Mouse (Mus musculus): ENCODE data around the gene Cd81. TPM values are rescaled to one million over a fixed set of nuclear protein-coding genes. Genes with fewer than 3 reads are reported as not detected.

The Cd81 gene
- 257 and 341 TPM in 2 replicates for total RNA-seq (2017)

DNA sequence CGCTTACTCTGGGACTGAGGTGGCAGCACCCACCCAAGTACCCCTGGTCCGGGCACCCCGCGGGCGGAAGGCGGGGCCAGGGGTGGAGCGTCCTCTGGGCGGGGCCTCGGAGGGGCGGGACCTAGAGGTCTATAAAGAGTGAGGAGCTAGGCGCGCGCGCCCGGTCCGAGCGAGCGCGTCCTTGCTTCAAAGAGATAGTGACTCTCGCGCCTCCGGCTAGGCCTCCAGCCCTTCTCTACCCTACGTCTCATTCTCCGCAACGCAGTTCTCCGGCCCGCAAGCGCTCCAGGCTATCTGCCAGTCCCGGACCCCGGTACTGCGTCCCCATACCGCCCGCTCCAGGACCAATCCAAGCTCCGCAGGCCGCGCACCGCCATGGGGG is at the start of gene Cd81:
Cd81 (plus strand) TSS at position 114 of the 382 bp plus-strand sequence.
- ATAC-seq (replicated peaks in 1 of 2; ENCODE audit: insufficient read depth in 1 of 2, low FRiP score in 2 of 2, low TSS enrichment in 1 of 2, low read depth in 1 of 2, poor library complexity in 2 of 2, severe bottlenecking in 2 of 2) = peak; percentile 63 to 65

- peak; percentile 52 to 61 for ATAC-seq (replicated peaks in 1 of 2; ENCODE audit: insufficient read depth in 1 of 2, low FRiP score in 2 of 2, low TSS enrichment in 1 of 2, low read depth in 1 of 2, poor library complexity in 2 of 2, severe bottlenecking in 2 of 2)
Observed at GRCm38 (mm10) chr7:143004727-143005343, 47.7 kb upstream of the Cd81 start, which contains the start of gene Tspan32. Tspan32 (plus strand) TSS chr7:143005046.

DNA sequence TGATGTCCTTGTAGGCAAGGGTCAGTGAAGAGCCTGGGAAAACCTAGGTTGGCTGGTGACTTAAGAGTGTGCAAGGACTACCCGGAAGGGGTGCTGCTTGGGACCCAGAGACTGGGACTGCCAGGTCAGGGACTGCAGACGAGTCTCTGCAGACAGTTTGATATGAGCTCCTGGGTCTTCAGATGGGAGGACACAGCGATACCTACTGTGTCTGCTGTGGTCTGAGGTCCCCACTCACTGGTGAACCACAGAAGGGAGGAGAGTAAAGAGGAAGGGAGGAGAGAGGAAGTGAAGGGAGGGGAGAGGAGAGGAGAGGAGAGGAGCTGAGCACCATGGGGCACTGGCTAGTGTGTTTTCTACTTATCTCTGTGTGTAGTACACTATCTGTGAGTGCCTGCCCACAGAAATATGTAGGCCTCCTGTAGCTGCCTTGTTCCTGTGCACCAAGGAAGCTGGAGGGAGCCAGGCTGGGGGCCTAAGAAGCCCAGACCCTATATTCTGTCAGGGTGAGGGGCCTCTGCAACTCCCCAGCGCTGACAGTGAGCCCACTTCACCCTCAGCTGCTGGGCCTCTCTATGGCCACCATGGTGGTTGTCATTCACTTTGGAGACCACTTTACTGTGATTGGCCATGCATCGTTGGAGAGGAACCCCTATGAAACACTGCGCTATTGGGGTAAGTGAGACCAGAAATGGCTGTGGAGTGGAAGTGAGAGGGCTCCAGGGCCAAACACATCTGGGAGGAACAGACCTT is 47.0 kb upstream of the Cd81 start:
- peak; percentile 19 to 26 for ATAC-seq (replicated peaks in 1 of 2; ENCODE audit: insufficient read depth in 1 of 2, low FRiP score in 2 of 2, low TSS enrichment in 1 of 2, low read depth in 1 of 2, poor library complexity in 2 of 2, severe bottlenecking in 2 of 2)

GRCm38 (mm10) chr7:143006097-143006755 is 46.3 kb upstream of the Cd81 start:
- no peak for ATAC-seq (replicated peaks in 1 of 2; ENCODE audit: insufficient read depth in 1 of 2, low FRiP score in 2 of 2, low TSS enrichment in 1 of 2, low read depth in 1 of 2, poor library complexity in 2 of 2, severe bottlenecking in 2 of 2)

DNA sequence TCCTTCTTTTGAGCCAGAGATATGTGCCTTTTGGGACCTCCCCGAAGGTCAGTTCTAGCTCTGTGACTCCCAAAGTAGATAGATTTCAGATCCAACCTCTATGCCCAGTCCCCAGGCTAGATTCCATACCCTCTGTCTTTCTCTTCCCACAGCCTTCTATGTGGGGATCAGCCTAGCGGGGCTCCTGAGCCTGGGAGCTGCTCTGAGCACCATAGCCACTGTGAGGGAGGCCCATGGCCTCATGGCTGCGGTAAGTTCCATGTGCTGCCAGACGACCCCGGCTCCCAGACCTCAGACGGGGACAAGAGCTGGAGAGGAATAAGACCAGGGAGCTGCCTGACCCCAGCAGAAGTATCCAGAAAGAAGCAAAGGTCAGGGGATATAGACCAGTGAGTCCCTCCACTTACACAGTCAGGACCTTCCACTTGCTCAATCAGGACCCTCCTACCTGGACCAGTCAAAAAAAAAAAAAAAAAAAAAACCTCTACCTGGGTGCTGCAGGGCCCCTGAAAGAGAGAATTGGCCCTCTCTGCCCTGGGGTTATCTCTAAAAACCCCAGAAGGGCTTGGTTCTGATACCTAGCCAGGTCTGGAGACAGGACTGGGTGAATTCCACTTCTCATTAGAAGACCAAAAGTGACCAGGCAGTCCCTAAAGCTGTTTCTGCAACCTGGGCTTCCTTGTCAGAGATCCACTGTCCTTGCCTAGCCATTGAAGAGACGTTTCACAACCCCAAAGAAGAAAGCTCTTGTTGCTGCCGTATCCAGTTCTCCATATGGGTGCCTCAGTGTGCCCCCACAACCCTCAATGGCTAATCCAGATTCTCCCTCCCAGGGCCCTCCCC is 45.6 kb upstream of the Cd81 start:
- no peak for ATAC-seq (replicated peaks in 1 of 2; ENCODE audit: insufficient read depth in 1 of 2, low FRiP score in 2 of 2, low TSS enrichment in 1 of 2, low read depth in 1 of 2, poor library complexity in 2 of 2, severe bottlenecking in 2 of 2)

DNA sequence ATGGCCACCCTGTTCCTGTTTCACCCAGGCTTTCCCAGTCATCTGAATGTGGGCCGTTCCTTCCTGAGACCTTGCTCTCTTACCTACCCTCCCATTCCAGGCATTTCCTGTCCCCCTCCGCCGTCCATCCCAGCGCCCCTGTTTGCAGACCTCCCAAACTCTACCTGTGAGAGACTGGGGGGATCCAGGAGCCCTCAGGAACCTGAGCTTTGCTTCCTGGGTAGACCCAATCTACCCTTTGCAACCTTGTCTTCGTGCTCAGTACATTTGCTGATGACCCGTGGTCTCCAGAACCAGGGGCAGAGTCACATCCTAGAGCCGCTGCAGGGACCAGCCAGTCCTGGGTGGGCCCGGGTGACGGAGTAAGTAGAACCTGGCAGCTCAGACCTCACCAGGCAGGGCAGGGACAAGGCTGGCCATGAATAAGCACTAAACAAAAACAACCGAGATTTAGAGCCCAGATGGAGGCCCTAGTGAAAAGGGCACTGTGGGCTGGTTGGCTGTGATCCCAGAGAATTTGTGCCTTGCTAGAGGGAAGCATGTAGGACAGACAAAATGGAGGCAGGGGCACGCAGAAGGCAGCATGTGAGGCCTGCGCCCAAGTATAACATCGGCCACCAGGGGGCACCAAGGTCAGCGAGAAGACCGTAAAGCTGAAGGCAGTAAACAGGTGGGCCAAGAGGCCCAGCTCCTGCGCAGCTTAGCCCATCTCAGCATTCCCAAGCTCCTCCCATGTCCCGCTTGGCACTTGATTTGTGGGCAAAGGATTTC is 44.8 kb upstream of the Cd81 start:
- peak; percentile 43 to 54 for ATAC-seq (replicated peaks in 1 of 2; ENCODE audit: insufficient read depth in 1 of 2, low FRiP score in 2 of 2, low TSS enrichment in 1 of 2, low read depth in 1 of 2, poor library complexity in 2 of 2, severe bottlenecking in 2 of 2)

DNA sequence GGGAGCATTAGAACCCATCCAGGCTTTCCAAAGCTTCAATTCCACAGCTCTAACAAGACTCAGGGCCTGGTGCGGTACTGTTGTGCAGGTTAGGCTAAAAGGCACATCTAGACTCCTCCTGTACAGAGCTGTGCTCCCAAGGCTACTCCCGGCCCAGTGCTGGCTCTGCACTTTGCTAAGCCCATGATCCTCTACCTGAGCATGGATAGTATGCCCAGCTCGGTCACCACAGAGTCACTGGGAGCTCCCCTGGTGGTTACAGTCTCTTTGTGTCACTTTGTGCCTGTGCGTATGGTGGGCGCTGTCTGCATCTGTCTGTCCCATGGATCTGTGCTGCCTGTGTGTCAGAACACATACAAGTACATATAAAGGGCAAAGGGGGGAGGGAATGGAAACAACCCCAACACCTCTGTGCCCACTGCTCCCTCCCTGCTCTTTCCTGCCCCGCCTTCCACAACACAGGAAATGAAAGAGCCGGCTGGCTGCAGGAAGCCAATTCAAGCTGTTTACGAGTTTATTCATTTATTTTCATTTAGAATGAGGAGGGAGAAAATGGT is 44.1 kb upstream of the Cd81 start:
- peak; percentile 12 to 13; a peak in 3 of 4 replicates for ATAC-seq (replicated peaks in 1 of 2; ENCODE audit: insufficient read depth in 1 of 2, low FRiP score in 2 of 2, low TSS enrichment in 1 of 2, low read depth in 1 of 2, poor library complexity in 2 of 2, severe bottlenecking in 2 of 2)

DNA sequence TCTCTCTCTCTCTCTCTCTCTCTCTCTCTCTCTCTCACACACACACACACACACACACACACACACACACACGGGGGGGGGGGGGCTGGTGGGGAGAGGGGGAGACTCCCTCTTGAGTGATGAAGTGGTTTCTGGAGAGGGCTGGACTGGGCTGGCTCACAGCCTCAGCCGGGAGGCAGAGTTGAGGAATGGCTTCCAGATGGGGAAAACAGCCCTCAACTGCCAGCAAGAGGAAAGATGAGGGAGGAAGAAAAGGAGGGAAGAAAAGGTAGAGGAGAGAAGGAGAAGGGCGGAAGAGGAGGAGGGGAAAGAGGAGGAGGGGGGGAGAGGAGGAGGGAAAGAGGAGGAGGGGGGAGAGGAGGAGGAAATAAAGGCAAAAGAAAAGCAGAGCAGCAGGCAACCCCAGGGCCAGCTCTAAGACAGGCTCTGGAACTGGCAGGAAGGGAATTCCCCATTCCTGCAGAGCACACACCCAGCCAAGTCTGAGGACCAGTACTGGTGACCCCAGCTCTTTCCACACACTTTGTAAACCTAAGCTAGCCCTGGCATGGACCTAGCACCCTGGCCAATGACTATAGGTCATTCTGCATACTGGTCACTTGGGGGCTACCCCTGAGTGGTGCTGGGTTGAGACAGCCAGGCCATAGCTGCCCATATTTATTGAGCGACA is 43.4 kb upstream of the Cd81 start:
- ATAC-seq (replicated peaks in 1 of 2; ENCODE audit: insufficient read depth in 1 of 2, low FRiP score in 2 of 2, low TSS enrichment in 1 of 2, low read depth in 1 of 2, poor library complexity in 2 of 2, severe bottlenecking in 2 of 2) = no peak

DNA sequence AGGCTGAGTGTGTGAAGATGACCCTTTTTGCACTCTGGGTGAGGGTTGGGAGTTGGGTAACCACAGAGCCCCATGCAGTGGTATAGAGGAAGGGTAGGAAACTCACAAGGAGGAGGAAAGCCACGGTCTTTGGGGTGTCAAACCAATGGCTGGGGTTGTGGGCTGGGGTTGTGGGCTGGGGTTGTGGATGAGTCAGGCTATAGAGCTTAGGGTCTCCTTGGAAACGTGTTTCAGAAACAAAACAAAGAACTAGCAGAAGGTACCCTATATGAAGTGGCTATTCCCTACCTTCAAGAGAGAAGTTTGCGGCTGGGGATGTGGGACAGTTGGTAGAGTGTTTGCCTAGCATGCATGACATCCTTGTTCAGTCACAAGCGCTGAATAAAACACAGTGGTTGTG is 42.5 kb upstream of the Cd81 start:
- ATAC-seq (replicated peaks in 1 of 2; ENCODE audit: insufficient read depth in 1 of 2, low FRiP score in 2 of 2, low TSS enrichment in 1 of 2, low read depth in 1 of 2, poor library complexity in 2 of 2, severe bottlenecking in 2 of 2) = peak; percentile 30 to 46

GRCm38 (mm10) chr7:143011226-143011625 is 41.3 kb upstream of the Cd81 start:
- no peak for ATAC-seq (replicated peaks in 1 of 2; ENCODE audit: insufficient read depth in 1 of 2, low FRiP score in 2 of 2, low TSS enrichment in 1 of 2, low read depth in 1 of 2, poor library complexity in 2 of 2, severe bottlenecking in 2 of 2)

DNA sequence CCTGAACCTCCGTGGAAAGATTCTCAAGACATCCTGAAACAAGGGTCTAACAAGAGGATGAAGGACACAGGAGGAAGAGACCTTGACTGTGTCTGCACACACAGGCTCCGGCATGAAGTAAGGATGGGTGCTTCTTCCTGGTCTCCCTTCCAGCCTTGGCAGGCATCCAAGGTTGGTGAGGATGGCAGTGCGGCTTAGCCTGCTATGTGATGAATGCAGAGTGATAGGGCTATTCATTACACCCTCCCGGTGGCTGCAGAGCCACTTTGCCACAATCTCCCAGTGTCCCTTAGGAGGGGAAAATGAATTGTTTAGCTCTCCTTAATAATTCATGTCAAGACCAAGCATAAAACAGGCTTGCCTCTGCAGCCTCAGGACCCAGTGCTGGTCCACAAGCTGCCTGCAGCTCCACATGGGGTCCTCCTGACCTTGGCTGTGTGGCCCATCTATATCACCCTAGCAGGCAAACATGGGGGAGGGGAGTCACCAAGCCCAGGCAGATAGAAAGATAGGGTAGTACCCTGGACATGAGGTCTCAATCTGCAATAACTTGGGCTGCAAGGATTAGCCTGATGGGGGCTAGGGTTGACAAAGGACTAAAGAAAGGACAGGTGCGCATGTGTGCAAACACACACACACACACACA is 40.2 kb upstream of the Cd81 start:
- no peak for ATAC-seq (replicated peaks in 1 of 2; ENCODE audit: insufficient read depth in 1 of 2, low FRiP score in 2 of 2, low TSS enrichment in 1 of 2, low read depth in 1 of 2, poor library complexity in 2 of 2, severe bottlenecking in 2 of 2)

- no peak for ATAC-seq (replicated peaks in 1 of 2; ENCODE audit: insufficient read depth in 1 of 2, low FRiP score in 2 of 2, low TSS enrichment in 1 of 2, low read depth in 1 of 2, poor library complexity in 2 of 2, severe bottlenecking in 2 of 2)
Observed at GRCm38 (mm10) chr7:143013420-143014178, 38.9 kb upstream of the Cd81 start.

GRCm38 (mm10) chr7:143014862-143015659 is 37.5 kb upstream of the Cd81 start:
- no peak for ATAC-seq (replicated peaks in 1 of 2; ENCODE audit: insufficient read depth in 1 of 2, low FRiP score in 2 of 2, low TSS enrichment in 1 of 2, low read depth in 1 of 2, poor library complexity in 2 of 2, severe bottlenecking in 2 of 2)

- no peak; a peak in 1 of 4 replicates for ATAC-seq (replicated peaks in 1 of 2; ENCODE audit: insufficient read depth in 1 of 2, low FRiP score in 2 of 2, low TSS enrichment in 1 of 2, low read depth in 1 of 2, poor library complexity in 2 of 2, severe bottlenecking in 2 of 2)
Observed at GRCm38 (mm10) chr7:143015755-143016423, 36.6 kb upstream of the Cd81 start.

All from hematopoietic stem cell, adult 5-6 weeks (primary cell).